Mouse (Mus musculus): ENCODE results near the gene Gde1. TPM values are rescaled to one million over a fixed set of nuclear protein-coding genes. Genes with fewer than 3 reads are reported as not detected.

Gene Gde1
- polyA plus RNA-seq (2012; ENCODE audit: insufficient read depth, insufficient read length, missing spikeins), result 33.9 and 37.4 TPM in 2 replicates

DNA sequence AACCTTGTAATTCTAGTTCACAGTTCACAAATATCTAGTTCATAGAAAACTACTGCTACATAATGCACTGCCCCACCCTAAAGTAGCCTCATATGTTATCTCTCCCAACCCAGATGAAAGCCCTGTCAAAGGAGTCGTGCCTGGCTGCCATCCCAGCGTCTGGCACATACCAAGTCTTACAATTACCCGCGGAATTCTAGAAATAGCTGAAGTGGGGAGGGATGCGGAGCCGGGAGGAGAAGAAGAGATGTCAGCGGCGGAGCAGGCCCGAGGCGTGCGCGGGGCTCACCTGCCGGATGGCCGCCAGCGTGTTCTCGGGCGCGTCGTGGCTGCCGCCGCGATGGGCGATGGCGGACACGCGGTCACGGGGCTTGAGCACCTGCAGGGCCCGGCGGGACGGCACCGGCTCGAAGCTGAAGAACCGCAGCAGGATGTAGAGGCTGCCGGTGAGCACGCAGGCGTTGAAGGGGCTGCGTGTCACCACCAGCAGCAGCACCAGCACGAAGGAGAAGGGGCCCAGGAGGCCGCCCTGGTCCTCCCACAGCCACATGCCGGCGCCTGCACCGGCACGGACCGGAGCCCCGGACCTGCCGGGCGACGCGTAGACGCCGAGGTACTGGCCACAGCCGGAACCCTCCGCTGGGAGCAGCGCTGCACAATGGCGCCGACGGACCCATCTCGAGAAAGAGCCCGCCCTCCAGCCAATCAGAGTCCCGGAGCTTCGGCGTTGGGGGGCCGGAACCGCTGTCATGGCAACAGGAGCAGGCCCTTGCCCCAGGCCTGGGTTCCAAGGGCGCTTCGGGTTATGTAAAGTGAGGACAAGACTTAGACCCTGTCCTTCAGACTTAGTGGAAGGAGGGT is at the start of gene Gde1:
Gene Gde1 (minus strand): TSS at position 678 of the 861 bp plus-strand sequence.
- no peak for TF ChIP-seq CTCF (IDR thresholded peaks at IDR 0.05; ENCODE audit: low read depth, low read length)
- TF ChIP-seq POLR2A (IDR thresholded peaks at IDR 0.05; ENCODE audit: borderline replicate concordance, low read depth, low read length), result no peak
- Histone ChIP-seq H3K4me3 (ENCODE audit: insufficient read depth, low read length) (peak within 1 kb of the TSS; percentile 88), H3K27ac (ENCODE audit: insufficient read depth, low read depth, low read length) (no peak within 1 kb of the TSS), H3K4me1 (ENCODE audit: control insufficient read depth, insufficient read depth, low read length) (peaks cover 23% of the 10 kb centered on the region)

DNA sequence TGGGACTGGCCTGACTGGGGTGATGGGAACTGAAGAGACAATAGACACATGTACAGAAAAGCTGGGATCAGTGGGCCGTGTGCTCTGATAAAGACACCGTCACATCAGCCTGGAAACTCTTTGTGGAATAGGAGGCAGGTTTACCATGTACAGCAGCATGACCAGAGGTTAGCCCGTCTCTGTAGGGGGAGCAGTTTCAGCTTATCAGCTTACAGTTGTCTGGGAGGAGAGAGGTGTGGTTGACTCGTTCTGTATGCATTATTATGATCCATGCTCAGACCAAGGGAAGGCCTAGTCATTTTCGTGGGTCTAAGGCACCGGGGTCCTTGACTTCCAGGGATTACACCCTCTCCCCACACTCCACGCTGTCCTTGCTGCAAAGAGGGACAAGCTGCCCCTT is 46.0 kb upstream of the Gde1 start:
- Histone ChIP-seq H3K4me3 (ENCODE audit: insufficient read depth, low read length) (no peak overlapping the region), H3K27ac (ENCODE audit: insufficient read depth, low read depth, low read length) (no peak overlapping the region), H3K4me1 (ENCODE audit: control insufficient read depth, insufficient read depth, low read length) (no peaks in the 10 kb centered on the region)
- no peak for TF ChIP-seq CTCF (IDR thresholded peaks at IDR 0.05; ENCODE audit: low read depth, low read length)
- TF ChIP-seq POLR2A (IDR thresholded peaks at IDR 0.05; ENCODE audit: borderline replicate concordance, low read depth, low read length), result no peak

DNA sequence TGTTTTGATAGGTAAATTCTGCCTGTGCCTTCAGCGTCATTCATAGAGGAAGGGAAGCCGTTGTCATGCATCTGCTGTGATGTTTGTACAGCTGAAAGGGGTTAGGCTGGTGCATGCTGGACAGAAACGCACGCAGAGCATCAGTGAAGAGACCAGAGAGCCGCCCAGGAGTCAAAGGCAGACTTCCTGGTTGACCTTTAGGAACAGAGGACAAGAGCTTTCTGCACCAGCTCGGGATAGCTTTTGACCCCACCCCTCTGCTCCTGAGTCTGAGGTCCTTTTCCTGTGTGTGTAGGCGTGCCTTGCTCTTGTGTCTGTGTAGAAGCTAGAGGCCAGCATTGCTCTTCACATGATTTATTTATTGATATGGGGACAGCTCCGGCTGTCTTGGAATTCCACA is 44.1 kb upstream of the Gde1 start:
- no peak for TF ChIP-seq POLR2A (IDR thresholded peaks at IDR 0.05; ENCODE audit: borderline replicate concordance, low read depth, low read length)
- TF ChIP-seq CTCF (IDR thresholded peaks at IDR 0.05; ENCODE audit: low read depth, low read length), result no peak
- Histone ChIP-seq H3K4me3 (ENCODE audit: insufficient read depth, low read length) (no peak overlapping the region), H3K4me1 (ENCODE audit: control insufficient read depth, insufficient read depth, low read length) (no peaks in the 10 kb centered on the region), H3K27ac (ENCODE audit: insufficient read depth, low read depth, low read length) (no peak overlapping the region)

DNA sequence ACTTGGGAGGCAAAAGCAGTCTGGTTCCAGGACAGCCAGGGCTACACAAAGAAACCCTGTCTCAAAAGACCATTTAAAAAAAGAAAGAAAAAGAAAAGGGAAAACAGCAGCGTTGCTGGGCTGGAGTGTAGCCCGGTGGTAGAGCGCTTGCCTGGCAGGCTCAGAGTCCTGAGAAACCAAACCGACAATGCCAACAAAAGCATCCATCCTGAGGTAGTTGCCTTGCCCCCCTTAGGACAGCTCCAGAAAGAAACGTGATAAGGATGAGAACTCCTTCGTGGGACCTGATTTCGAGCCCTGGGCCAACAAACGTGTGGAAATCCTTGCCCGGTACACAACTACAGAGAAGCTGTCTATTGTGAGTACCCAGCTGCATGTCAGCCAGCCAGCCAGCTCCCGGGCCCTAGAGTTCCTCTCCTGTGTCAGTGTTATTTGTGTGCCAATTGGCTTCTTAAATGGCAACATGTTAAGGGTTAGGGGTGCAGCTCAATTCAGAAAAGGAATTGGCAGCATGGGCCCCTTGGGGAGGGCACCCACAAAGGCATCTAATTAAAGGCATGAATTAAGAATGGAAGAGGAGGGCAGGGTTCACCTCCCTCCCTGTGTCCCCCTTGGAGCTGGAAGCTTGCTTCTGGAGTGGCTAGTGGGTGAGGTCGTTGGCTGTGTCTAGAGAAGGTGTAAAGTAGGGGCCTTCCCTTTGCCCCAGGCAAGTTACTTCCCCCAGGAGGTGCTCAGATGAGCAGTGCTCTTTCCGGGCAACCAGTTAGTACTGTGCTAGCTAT is 42.5 kb upstream of the Gde1 start:
- Histone ChIP-seq H3K4me1 (ENCODE audit: control insufficient read depth, insufficient read depth, low read length) (no peaks in the 10 kb centered on the region), H3K4me3 (ENCODE audit: insufficient read depth, low read length) (no peak overlapping the region), H3K27ac (ENCODE audit: insufficient read depth, low read depth, low read length) (no peak overlapping the region)
- TF ChIP-seq POLR2A (IDR thresholded peaks at IDR 0.05; ENCODE audit: borderline replicate concordance, low read depth, low read length) (no peak), CTCF (IDR thresholded peaks at IDR 0.05; ENCODE audit: low read depth, low read length) (no peak)

DNA sequence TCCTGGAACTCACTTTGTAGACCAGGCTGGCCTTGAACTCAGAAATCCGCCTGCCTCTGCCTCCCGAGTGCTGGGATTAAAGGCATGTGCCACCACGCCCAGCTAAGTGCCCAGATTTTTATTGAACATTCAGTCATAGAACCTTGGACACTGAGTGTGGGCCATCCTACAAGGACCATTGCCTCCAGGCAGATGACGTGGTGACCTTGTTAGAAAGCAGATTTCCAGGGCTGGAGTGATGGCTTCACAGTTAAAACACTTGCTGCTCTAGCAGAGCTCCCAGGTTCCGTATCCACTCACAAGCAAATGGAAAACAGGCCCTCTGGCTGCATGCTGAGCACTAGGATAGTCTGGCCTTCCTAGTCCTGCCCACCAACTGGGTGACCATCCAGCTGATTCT is 39.2 kb upstream of the Gde1 start:
- Histone ChIP-seq H3K4me1 (ENCODE audit: control insufficient read depth, insufficient read depth, low read length) (peaks cover 14% of the 10 kb centered on the region), H3K4me3 (ENCODE audit: insufficient read depth, low read length) (no peak overlapping the region), H3K27ac (ENCODE audit: insufficient read depth, low read depth, low read length) (no peak overlapping the region)
- TF ChIP-seq CTCF (IDR thresholded peaks at IDR 0.05; ENCODE audit: low read depth, low read length) (no peak), POLR2A (IDR thresholded peaks at IDR 0.05; ENCODE audit: borderline replicate concordance, low read depth, low read length) (no peak)

DNA sequence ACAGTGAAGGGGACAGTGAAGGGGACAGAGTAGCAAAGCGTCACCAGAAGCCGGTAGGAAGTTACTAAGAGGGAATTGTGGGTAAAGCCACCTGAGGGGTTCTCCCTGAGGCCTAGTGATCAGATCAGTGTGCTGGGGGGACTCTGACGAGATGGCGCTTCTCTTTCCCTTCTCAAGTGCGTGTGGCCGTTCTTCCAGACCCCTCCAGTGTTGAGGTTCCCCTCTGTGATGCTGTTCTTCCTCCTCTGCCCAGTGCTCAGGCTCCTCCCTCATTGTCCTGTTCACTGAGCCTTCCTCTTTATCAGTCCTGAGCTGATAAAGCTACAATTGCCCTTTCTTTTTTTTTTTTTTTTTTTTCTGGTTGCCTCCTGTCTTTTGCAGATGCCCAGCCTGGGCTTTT is 36.7 kb upstream of the Gde1 start:
- Histone ChIP-seq H3K4me1 (ENCODE audit: control insufficient read depth, insufficient read depth, low read length) (peaks cover 14% of the 10 kb centered on the region), H3K4me3 (ENCODE audit: insufficient read depth, low read length) (peak overlapping the region; percentile 89), H3K27ac (ENCODE audit: insufficient read depth, low read depth, low read length) (no peak overlapping the region)
- TF ChIP-seq CTCF (IDR thresholded peaks at IDR 0.05; ENCODE audit: low read depth, low read length) (0 out of 2 replicates have a peak, but pooled peaks have one; percentile 10), POLR2A (IDR thresholded peaks at IDR 0.05; ENCODE audit: borderline replicate concordance, low read depth, low read length) (no peak)

DNA sequence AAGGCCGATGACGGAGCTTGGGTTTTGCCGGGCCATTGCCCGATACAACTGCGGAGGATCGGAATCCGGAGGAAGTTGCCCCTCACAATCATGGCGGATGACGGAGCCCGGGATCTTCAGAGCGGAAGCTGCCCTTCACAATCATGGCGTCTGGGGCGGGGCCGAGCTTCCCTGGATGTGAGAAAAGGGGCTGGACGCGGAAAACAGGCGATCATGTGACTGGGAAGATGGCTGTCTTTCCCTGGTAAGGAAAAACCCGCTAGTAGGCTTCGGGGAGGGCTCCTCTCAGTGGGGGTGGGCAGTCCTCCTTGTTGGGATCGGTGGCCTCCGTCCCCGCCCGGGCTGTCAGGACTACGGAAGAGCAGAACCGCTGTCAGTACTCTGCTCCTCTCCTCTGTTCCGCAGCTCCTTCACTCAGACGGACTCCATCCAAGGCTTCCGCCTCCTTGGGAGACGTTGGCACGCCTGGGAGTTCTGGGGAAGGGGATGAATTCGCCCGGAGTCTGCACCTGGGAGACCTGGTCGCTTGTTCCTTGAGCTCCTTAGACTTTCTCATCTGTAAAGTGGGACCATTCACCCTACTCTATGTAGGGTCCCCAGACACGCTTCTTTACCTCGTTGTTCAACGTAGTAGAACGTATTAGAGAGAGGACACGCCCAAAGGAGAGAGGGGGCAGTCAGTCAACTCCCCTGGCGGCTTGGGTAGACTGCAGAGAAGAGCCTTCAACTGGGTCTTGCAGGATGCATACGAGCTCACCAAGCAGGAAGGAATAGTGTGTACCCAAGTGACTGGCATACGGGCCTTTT is 35.2 kb upstream of the Gde1 start:
- Histone ChIP-seq H3K27ac (ENCODE audit: insufficient read depth, low read depth, low read length) (peak overlapping the region; percentile 69), H3K4me3 (ENCODE audit: insufficient read depth, low read length) (peak overlapping the region; percentile 89), H3K4me1 (ENCODE audit: control insufficient read depth, insufficient read depth, low read length) (peaks cover 14% of the 10 kb centered on the region)
- TF ChIP-seq POLR2A (IDR thresholded peaks at IDR 0.05; ENCODE audit: borderline replicate concordance, low read depth, low read length) (no peak; the same call in 1 of the 2 replicates), CTCF (IDR thresholded peaks at IDR 0.05; ENCODE audit: low read depth, low read length) (no peak)

DNA sequence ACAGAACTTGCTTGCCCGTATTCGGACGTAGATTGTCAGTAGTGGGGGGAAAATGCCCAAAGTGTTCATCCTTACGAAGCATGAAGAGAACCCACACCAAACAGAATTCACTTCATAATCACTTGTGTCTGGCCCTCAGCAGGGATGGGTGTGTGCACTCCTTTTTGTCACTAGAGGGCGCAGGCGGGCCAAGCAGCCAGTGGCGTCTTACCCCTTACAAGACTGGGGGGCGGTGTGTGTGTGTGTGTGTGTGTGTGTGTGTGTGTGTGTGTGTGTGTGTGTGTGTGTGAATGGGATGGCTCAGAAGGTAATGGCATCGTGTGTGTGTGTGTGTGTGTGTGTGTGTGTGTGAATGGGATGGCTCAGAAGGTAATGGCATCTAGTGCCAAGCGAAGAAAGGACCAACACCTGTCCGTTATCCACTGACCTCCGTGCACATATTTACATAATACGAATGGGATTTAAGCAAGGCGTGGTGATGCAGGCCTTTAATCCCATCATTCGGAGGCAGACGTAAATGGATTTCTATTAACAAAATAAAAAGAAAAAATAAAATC is 34.5 kb upstream of the Gde1 start, which contains the start of gene Vps35l:
Gene Vps35l (plus strand): TSS at position 252 of the 557 bp plus-strand sequence.
- Histone ChIP-seq H3K4me3 (ENCODE audit: insufficient read depth, low read length) (peak within 1 kb of the TSS; percentile 89), H3K4me1 (ENCODE audit: control insufficient read depth, insufficient read depth, low read length) (peaks cover 14% of the 10 kb centered on the region), H3K27ac (ENCODE audit: insufficient read depth, low read depth, low read length) (peak within 1 kb of the TSS; percentile 69)
- 0 out of 2 replicates have a peak, but pooled peaks have one; percentile 37 for TF ChIP-seq CTCF (IDR thresholded peaks at IDR 0.05; ENCODE audit: low read depth, low read length)
- TF ChIP-seq POLR2A (IDR thresholded peaks at IDR 0.05; ENCODE audit: borderline replicate concordance, low read depth, low read length), result no peak

DNA sequence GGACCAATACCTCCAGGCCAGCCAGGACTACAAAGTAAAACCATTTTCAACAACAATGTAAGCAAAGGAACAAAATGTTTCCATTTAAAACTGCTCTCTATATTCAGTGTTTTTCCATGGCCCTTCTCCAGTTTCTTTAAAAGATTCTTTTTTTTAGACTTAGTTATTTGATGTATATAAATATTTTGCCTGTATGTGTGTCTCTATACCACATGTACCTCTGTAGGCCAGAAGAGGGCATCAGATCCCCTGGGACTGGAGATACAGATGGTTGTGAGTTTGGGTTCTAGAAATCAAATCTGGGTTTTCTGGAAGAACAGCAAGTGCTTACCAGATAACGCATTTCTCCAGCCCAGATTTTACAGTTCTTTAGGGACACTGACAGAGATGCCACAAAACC is 33.2 kb upstream of the Gde1 start:
- H3K4me1 ChIP-seq (ENCODE audit: control insufficient read depth, insufficient read depth, low read length), result peaks cover 14% of the 10 kb centered on the region
- TF ChIP-seq CTCF (IDR thresholded peaks at IDR 0.05; ENCODE audit: low read depth, low read length) (no peak), POLR2A (IDR thresholded peaks at IDR 0.05; ENCODE audit: borderline replicate concordance, low read depth, low read length) (no peak)
- H3K4me3 ChIP-seq (ENCODE audit: insufficient read depth, low read length), result no peak overlapping the region
- no peak overlapping the region for H3K27ac ChIP-seq (ENCODE audit: insufficient read depth, low read depth, low read length)

All from bone marrow macrophage, adult 2 months (primary cell).